Mouse (Mus musculus): ENCODE results near the gene Chst11.

DNA sequence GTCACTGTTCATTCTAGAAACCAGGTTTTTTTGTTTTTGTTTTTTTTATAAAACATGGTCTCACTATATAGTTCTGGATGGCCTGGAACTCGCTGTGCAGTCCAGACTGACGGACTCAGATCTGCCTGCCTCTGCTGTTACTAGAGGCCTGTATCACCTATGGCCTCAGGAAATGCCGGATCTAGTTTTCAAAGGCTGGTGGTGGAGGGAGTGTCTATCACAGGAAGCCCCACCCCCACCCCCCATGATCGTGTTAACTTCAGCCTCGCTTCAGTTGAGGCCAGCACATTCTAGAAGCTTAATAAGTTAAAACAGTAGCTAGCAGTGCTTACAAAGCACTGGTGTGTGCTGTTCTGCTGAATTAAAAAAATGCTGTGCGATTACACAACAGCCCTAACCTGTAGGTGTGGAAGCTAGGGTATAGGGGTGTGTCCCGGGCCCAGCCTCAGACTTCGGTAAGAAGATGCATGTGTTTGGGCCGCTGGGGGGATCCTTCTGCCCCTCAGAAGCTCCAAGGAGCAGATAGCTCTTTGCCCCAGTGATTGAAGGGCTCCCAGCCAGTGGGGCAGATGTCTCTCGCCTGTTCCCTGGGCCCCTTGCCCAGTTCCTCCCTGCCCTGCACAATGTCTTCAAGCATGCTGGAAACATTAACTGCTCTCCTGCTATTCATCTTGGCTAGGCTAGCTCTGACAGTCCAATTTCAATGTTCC is 176.5 kb downstream of the Chst11 start:
- TF ChIP-seq CTCF (IDR thresholded peaks at IDR 0.05; ENCODE audit: extremely low read depth, insufficient read depth, low read length): no peak
- no peak for TF ChIP-seq POLR2A (IDR thresholded peaks at IDR 0.05; ENCODE audit: extremely low read depth, insufficient read depth, low read length)
